Mouse (Mus musculus) G1E (cell line): ENCODE measurements around the gene Irf7.

ENCODE experiments used
- CTCF ChIP-seq: IDR thresholded peaks from 2 replicates; pipeline ENCODE4 v1.5.1; 2012; ENCODE audit warnings: low read depth, low read length, inconsistent platforms, mixed read lengths
- GATA1 ChIP-seq: IDR thresholded peaks from 2 replicates; pipeline ENCODE4 v1.6.1; 2012; ENCODE audit warnings: borderline replicate concordance, low read length, inconsistent platforms, mixed read lengths
- POLR2AphosphoS5 ChIP-seq: IDR thresholded peaks from 2 replicates; pipeline ENCODE4 v1.6.1; 2012; ENCODE audit warnings: low read depth, low read length, inconsistent platforms; ENCODE audit not compliant: insufficient replicate concordance
- TAL1 ChIP-seq: conservative IDR thresholded peaks from 2 replicates; pipeline ENCODE4 v1.6.1; 2012; ENCODE audit warnings: low read depth, low read length, inconsistent platforms, mixed read lengths

DNA sequence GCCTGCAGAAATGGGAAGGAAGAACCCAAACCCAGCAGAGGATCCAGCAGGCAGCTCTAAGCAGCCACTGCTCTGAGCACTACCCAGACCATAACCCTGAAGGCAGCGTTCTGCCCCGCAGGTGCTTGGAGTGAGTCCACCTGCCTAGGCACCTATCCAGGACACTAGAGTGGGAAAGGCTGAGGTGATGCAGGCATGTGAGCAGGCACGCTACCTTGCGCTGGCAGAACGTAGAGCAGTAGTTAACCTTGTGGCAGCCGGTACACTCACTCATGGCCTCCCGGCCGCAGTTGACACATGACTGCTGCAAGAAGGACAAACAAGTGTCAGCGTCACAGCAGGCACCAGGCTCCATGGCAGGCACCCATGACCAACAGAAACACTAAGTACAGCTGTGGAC, 35.1 kb upstream of the Irf7 start:
- no peak for TF ChIP-seq GATA1
- no peak for TF ChIP-seq CTCF
- no peak for TF ChIP-seq TAL1
- no peak for TF ChIP-seq POLR2AphosphoS5
